Mouse (Mus musculus) CD4-positive, CD25-positive, alpha-beta regulatory T cell, adult 2 months (primary cell): ENCODE data around the gene Polr1b.
A peak's percentile ranks its signal among the peaks of the same experiment; 100 is the strongest.

Source experiments
- DNase-seq: peaks from one replicate; pipeline ENCODE4 v3.0.0-alpha.2; 2012; ENCODE audit warnings: low read depth, low spot score

The Polr1b gene

GRCm38 (mm10) chr2:129100784-129101310 lies at the start of gene Polr1b:
TSS of gene Polr1b (plus strand) at chr2:129100995.
- DNase-seq = peak; percentile 90

GRCm38 (mm10) chr2:129052451-129052983 lies 48.3 kb upstream of the Polr1b start:
- DNase-seq = no peak

- DNase-seq = no peak
Measured at GRCm38 (mm10) chr2:129055741-129056140, 45.1 kb upstream of the Polr1b start.

GRCm38 (mm10) chr2:129056597-129056996 lies 44.2 kb upstream of the Polr1b start:
- peak; percentile 53 for DNase-seq

- DNase-seq = no peak
Measured at GRCm38 (mm10) chr2:129057256-129057655, 43.5 kb upstream of the Polr1b start.

- no peak for DNase-seq
Measured at GRCm38 (mm10) chr2:129057920-129058361, 42.9 kb upstream of the Polr1b start.

- DNase-seq = no peak
Measured at GRCm38 (mm10) chr2:129061456-129062059, 39.2 kb upstream of the Polr1b start.

GRCm38 (mm10) chr2:129065437-129066282 lies 35.1 kb upstream of the Polr1b start, which contains the start of gene Ttl:
TSS of gene Ttl (plus strand) at chr2:129065942.
- DNase-seq = peak; percentile 86

GRCm38 (mm10) chr2:129066326-129066725 lies 34.5 kb upstream of the Polr1b start:
- peak; percentile 61 for DNase-seq

- no peak for DNase-seq
Measured at GRCm38 (mm10) chr2:129070296-129070695, 30.5 kb upstream of the Polr1b start.

GRCm38 (mm10) chr2:129078313-129078712 lies 22.5 kb upstream of the Polr1b start:
- peak; percentile 65 for DNase-seq

- DNase-seq = no peak
Measured at GRCm38 (mm10) chr2:129079194-129079593, 21.6 kb upstream of the Polr1b start.

- no peak for DNase-seq
Measured at GRCm38 (mm10) chr2:129081097-129081496, 19.7 kb upstream of the Polr1b start.

GRCm38 (mm10) chr2:129083514-129083913 lies 17.3 kb upstream of the Polr1b start:
- DNase-seq = no peak

- DNase-seq = peak; percentile 70
Measured at GRCm38 (mm10) chr2:129084959-129085358, 15.8 kb upstream of the Polr1b start.

- DNase-seq = no peak
Measured at GRCm38 (mm10) chr2:129087520-129087919, 13.3 kb upstream of the Polr1b start.

GRCm38 (mm10) chr2:129090370-129090769 lies 10.4 kb upstream of the Polr1b start:
- DNase-seq = no peak

- no peak for DNase-seq
Measured at GRCm38 (mm10) chr2:129092810-129093209, 8.0 kb upstream of the Polr1b start.

- DNase-seq = no peak
Measured at GRCm38 (mm10) chr2:129093926-129094724, 6.7 kb upstream of the Polr1b start.

GRCm38 (mm10) chr2:129112924-129113323 lies 12.1 kb downstream of the Polr1b start:
- DNase-seq = no peak

GRCm38 (mm10) chr2:129115706-129116367 lies 15.0 kb downstream of the Polr1b start:
- DNase-seq = no peak
